Mouse (Mus musculus) midbrain, embryonic 10.5 days (tissue): ENCODE data around the gene Abhd14a. TPM values are rescaled to one million over a fixed set of nuclear protein-coding genes. Genes with fewer than 3 reads are reported as not detected.

ENCODE experiments used
- DNase-seq: peaks from one replicate; pipeline ENCODE4 v3.0.0-alpha.2; 2017; ENCODE audit warnings: low spot score
- H3K27ac ChIP-seq: fragments of 300-500 bp; sonication (generic); replicated peaks from 2 replicates; pipeline ENCODE4 v1.5.1; 2016; ENCODE audit warnings: mild to moderate bottlenecking
- H3K27me3 ChIP-seq: fragments of 300-500 bp; sonication (generic); 2 replicates; pipeline ENCODE4 v1.6.1; 2016; ENCODE audit warnings: low read depth, mild to moderate bottlenecking; ENCODE audit not compliant: poor library complexity, severe bottlenecking
- H3K36me3 ChIP-seq: fragments of 300-500 bp; sonication (generic); 2 replicates; pipeline ENCODE4 v1.6.1; 2016; ENCODE audit warnings: mild to moderate bottlenecking, moderate library complexity
- H3K4me1 ChIP-seq: fragments of 300-500 bp; sonication (generic); 2 replicates; pipeline ENCODE4 v1.6.1; 2016
- H3K4me3 ChIP-seq: fragments of 300-500 bp; sonication (generic); 2 replicates; pipeline ENCODE4 v1.5.1; 2016; ENCODE audit warnings: mild to moderate bottlenecking, moderate library complexity
- H3K9me3 ChIP-seq: fragments of 300-500 bp; sonication (generic); replicated peaks from 2 replicates; pipeline ENCODE4 v1.6.1; 2016; ENCODE audit warnings: mild to moderate bottlenecking
- WGBS: fragments of 180-500 bp; shearing (Covaris S2); methylation state at CpG from one replicate; pipeline ENCODE4 v1.1.7; 2016; 5-methylcytosine and 5-hydroxymethylcytosine counted together
- polyA plus RNA-seq: library from polyadenylated mRNA; unstranded; fragments of >200 nt; fragmentation: Nextera tagmentation; extraction: Ambion mirVana; gene quantifications from 2 replicates; pipeline ENCODE4 v1.2.1, GENCODE M21; 2016

Gene Abhd14a
- polyA plus RNA-seq, 1 experiment from 2014 or later, result 37.7 TPM

DNA sequence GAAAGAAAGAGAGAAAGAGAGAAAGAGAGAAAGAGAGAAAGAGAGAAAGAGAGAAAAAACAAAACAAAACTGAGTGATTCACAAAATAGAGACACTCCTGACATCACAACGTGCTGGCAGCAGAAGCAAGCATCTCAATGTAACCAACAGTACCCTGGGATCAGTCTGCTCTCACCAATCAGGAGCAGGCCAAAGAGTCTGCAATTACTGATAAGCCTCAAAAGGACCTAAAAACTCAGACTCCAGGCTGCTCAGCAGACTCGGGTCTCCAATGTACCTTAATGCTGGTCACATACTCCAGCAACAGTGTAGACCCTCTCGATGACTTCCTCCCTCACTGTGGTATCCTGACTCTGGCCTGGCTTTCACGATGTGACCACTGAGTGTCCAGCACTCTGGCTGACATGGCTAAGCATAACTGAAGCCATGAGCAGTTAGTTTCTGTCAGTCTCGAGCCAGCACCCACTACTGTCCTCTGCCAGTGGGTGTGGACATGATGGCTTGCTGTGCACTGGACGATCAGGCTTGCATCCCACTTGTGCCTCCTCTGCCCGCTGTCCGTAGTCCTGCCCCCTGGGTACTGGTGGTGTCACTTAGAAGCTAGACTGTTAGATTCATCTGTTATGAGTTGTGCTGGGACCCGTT, 48.7 kb downstream of the Abhd14a start:
- Histone ChIP-seq H3K4me1 (peaks cover 23% of the 10 kb centered on the region), H3K36me3 (no peaks in the 10 kb centered on the region), H3K27me3 (no peaks in the 10 kb centered on the region), H3K4me3 (no peak overlapping the region), H3K27ac (no peak overlapping the region), H3K9me3 (no peaks in the 10 kb centered on the region)
- WGBS, result 84% methylated on average over 9 of the region's 9 CpGs
- no peak for DNase-seq

- WGBS, result 86% methylated on average over 4 of the region's 4 CpGs
Observed at GRCm38 (mm10) chr9:106397733-106398132, 49.7 kb downstream of the Abhd14a start.

GRCm38 (mm10) chr9:106394649-106395602, 52.6 kb downstream of the Abhd14a start:
- no peak overlapping the region for H3K4me3 ChIP-seq
- H3K36me3 ChIP-seq, result no peaks in the 10 kb centered on the region
- H3K27me3 ChIP-seq, result no peaks in the 10 kb centered on the region
- no peaks in the 10 kb centered on the region for H3K9me3 ChIP-seq
- 51% methylated on average over 11 of the region's 11 CpGs for WGBS
- peak overlapping the region; percentile 77 for H3K27ac ChIP-seq
- peaks cover 35% of the 10 kb centered on the region for H3K4me1 ChIP-seq
- peak; percentile 56 for DNase-seq

More at GRCm38 (mm10) chr9:106397733-106398132, 49.7 kb downstream of the Abhd14a start:
- H3K4me3 ChIP-seq, result no peak overlapping the region
- H3K9me3 ChIP-seq, result no peaks in the 10 kb centered on the region
- no peak for DNase-seq
- H3K27ac ChIP-seq, result no peak overlapping the region; the same call in 1 of the 2 replicates
- no peaks in the 10 kb centered on the region for H3K36me3 ChIP-seq
- H3K27me3 ChIP-seq, result no peaks in the 10 kb centered on the region
- H3K4me1 ChIP-seq, result peaks cover 31% of the 10 kb centered on the region

- Histone ChIP-seq H3K4me3 (no peak overlapping the region), H3K27ac (peak overlapping the region; percentile 15; the same call in 1 of the 2 replicates), H3K27me3 (no peaks in the 10 kb centered on the region), H3K9me3 (no peaks in the 10 kb centered on the region), H3K36me3 (no peaks in the 10 kb centered on the region), H3K4me1 (peaks cover 35% of the 10 kb centered on the region)
- no peak for DNase-seq
- 94% methylated on average over 8 of the region's 8 CpGs for WGBS
Observed at GRCm38 (mm10) chr9:106393548-106393947, 53.9 kb downstream of the Abhd14a start.

DNA sequence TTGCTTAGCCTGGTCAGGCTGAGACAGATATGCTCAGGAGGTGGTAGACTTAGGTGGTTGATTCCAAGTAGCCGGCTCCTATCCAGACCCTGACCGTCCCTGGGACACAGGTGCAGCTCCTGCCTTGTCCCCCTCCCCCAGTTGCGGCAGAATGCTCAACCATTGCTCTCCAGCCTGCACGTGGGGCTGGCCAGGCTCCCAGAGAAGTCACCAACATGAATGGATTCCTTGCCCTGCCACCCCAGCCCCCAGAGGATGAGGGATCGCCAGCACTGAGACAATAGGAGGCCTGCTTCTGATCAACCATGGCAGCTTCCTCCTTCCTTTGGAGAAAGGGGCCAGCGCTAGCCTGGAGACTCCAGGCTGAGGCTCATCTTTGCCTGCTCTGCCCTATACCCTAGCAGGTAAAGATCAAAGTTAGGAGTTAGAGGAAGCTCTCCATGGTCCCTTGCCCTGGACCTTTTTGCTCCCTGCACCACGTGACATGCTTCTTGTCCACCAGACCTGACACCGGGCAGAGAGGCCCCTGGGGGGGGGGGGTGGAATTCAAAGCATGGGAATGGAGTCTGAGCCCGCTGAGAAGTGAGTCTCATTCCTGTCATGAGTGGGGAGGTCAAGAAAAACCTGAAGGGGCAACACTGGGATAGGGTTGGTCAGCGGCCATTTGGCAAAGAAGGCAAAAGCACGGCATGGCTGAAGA, 54.5 kb downstream of the Abhd14a start:
- Histone ChIP-seq H3K4me1 (peaks cover 35% of the 10 kb centered on the region), H3K36me3 (no peaks in the 10 kb centered on the region), H3K27ac (peak overlapping the region; percentile 15; the same call in 1 of the 2 replicates), H3K27me3 (no peaks in the 10 kb centered on the region), H3K4me3 (no peak overlapping the region), H3K9me3 (no peaks in the 10 kb centered on the region)
- WGBS, result 82% methylated on average over 11 of the region's 11 CpGs
- no peak for DNase-seq

Other genes with a start within 250 kb of the Abhd14a start
- 46.2 and 52.1 TPM in 2 replicates for gene Ppm1m, start 247.9 kb downstream of the Abhd14a start, polyA plus RNA-seq
- gene Twf2, start 244.6 kb downstream of the Abhd14a start, polyA plus RNA-seq, result 69.7 and 74.8 TPM in 2 replicates
- gene Tlr9, start 225.1 kb downstream of the Abhd14a start, polyA plus RNA-seq, result 0.05 TPM in 1 of 2 replicates, not detected in the other
- 71.1 and 82.7 TPM in 2 replicates for gene Alas1, start 199.0 kb downstream of the Abhd14a start, polyA plus RNA-seq
- gene Poc1a, start 166.6 kb downstream of the Abhd14a start, polyA plus RNA-seq, result 38.1 and 46.6 TPM in 2 replicates
- gene Dusp7, start 79.0 kb downstream of the Abhd14a start, polyA plus RNA-seq, result 11.4 and 14.1 TPM in 2 replicates
- 872 and 1,015 TPM in 2 replicates for gene Rpl29, start 18.2 kb downstream of the Abhd14a start, polyA plus RNA-seq
- gene Acy1, start 9.4 kb downstream of the Abhd14a start, polyA plus RNA-seq, result 39.3 and 42.6 TPM in 2 replicates
- 5.2 TPM in 2 replicates for gene Abhd14b, start 219 bp downstream of the Abhd14a start, polyA plus RNA-seq
- 385 and 386 TPM in 2 replicates for gene Pcbp4, start 5.6 kb upstream of the Abhd14a start, polyA plus RNA-seq
- gene Gpr62, start 18.3 kb upstream of the Abhd14a start, polyA plus RNA-seq, result 0.11 and 0.15 TPM in 2 replicates
- 69.9 and 74.9 TPM in 2 replicates for gene Rrp9, start 28.3 kb upstream of the Abhd14a start, polyA plus RNA-seq
- 1.9 and 2.7 TPM in 2 replicates for gene Parp3, start 29.3 kb upstream of the Abhd14a start, polyA plus RNA-seq
- gene Iqcf1, start 52.3 kb upstream of the Abhd14a start, polyA plus RNA-seq, result not detected in 2 replicates
- 0.27 TPM in 1 of 2 replicates, not detected in the other for gene Iqcf5, start 66.9 kb upstream of the Abhd14a start, polyA plus RNA-seq
- not detected in 2 replicates for gene Iqcf3, start 114.0 kb upstream of the Abhd14a start, polyA plus RNA-seq
- not detected in 2 replicates for gene Iqcf4, start 123.3 kb upstream of the Abhd14a start, polyA plus RNA-seq
- gene Iqcf6, start 178.9 kb upstream of the Abhd14a start, polyA plus RNA-seq, result not detected in 2 replicates
- gene Grm2, start 208.4 kb upstream of the Abhd14a start, polyA plus RNA-seq, result 11.8 and 18.9 TPM in 2 replicates
- gene Tex264, start 238.2 kb upstream of the Abhd14a start, polyA plus RNA-seq, result 26.4 and 30.2 TPM in 2 replicates